Mouse (Mus musculus) layer of hippocampus, adult 9-11 months (tissue): ENCODE measurements around the gene Aff3.

Experiments used
- DNase-seq: peaks from one replicate; pipeline ENCODE4 v3.0.0; 2022

Gene Aff3

DNA sequence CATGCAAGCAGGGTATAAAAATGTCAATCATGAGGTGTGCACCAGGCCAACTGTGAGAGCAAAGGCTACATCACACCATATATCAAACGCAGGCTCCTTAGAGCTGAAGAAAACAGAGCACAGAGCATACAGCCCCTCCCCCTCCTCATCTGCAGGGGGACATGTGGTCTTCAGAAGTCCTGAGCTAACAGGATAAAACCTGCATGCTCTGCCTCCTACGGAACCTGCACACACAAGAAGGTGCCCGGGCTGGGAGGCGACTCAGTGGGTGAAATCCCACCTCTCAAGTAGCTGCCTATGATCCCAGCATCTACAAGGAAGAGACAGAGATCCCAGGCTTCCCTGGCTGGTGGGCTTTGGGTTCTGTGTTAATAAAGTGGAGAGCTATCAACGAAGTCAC, 70.0 kb downstream of the Aff3 start:
- no peak for DNase-seq

DNA sequence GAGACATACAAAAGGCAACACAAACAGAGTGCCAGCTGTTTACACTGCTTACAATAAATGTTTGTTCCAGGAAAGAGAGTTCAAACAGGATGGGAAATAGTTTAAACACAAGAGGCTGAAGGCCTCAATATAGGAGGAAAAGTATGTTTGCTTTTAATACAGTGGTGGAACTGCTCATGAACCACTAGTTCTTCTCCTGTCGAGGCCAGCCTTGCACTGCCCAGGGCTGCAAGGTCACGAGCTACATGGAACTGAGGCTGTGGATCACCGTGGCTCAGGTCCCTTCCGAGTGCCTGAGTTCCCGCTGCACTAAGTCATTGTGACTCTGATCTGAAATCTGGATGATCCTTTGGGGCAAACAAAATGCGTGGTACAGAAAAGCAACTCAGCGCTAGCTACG, 73.6 kb downstream of the Aff3 start:
- no peak for DNase-seq

DNA sequence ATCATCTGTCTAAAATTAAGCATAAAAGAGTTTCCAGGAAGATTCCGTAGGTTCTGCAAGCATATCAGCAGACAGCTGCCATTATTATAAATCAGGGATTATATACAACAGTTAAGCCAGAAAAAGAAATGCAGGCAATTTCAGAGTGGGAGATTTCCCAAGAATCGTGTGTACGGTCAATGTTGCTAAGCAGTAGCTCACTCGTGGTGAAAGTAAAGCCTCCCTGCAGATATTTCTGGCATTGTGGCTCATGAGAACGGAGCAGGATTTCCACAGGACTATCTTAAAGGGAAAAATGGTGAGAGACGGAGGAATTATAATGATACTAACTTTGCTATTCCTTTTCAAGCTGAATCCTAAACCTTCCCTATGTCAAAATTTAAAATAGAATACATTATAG, 76.0 kb downstream of the Aff3 start:
- no peak for DNase-seq

DNA sequence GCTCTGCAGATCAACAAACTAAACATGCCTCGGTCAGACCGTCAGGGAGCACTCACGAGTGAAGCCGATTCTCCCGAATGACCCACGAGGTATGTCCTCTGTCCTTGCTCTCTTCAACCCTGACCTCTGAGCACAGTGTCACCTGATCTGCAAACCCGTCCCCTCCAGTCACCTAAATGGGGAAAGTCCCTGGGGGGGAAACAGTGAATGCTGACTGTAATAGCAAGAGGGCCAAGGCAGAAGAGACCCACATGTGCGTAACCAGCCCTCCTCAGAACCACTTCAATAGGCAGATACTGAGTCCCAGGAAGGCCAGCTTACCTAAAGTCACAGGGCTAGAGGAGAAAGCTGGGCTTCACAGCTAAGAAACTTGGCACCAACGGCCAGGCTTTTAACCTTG, 82.4 kb downstream of the Aff3 start:
- DNase-seq = no peak

DNA sequence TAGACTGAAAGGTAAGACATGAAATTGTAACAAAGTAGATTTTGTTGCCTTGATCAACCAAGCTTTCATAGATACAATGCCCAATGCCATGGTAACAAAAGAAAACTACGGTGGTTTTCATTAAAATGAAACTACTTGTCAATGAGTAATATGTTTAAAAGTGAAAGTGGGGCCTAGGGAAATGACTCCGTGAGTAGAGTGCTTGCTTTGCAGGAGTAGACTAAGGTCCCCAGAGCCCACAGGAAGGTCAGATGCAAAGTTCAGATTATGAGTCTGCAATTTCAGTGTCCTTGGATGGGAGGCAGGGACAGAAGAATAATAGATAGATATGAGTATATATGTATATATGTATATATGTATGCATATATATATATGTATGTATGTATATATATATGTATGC, 84.2 kb downstream of the Aff3 start:
- DNase-seq = no peak

DNA sequence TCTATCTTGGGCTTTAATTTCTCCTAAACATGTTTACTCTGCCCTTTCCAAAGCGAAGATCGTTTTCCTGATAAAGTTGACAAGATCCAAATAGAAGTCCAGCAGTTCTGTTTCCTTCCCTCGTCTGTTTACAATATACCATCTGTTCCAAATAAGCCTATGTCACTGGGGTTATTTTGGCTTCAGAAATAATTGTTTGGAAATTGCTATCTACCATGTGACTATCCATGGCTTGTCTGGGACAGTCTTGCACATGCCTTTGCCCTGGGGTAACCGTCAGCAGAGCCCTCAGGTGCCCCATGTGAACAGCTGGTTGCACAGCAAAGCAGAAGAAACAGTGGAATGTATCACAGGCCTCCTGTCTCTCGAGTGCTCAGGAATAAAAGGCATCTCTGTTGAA, 86.4 kb downstream of the Aff3 start:
- no peak for DNase-seq

DNA sequence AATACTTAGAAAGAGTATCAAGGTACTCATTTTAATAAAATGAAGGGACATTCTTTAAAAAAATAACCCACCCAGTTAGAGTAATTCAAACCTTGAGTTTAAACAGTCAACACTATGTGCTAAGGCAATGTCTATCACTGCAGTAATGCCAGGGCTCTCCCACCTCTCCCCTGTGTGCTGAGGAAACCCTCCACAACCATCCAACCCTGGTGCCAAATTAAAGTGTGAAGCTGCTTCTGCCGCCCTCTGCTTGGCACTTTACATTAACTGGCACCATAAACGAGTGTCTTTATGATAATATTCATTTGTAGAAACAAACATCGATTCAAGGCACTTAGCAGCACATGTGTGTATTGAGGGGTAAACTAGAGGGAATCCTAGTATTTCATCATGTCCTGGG, 97.0 kb downstream of the Aff3 start:
- no peak for DNase-seq

DNA sequence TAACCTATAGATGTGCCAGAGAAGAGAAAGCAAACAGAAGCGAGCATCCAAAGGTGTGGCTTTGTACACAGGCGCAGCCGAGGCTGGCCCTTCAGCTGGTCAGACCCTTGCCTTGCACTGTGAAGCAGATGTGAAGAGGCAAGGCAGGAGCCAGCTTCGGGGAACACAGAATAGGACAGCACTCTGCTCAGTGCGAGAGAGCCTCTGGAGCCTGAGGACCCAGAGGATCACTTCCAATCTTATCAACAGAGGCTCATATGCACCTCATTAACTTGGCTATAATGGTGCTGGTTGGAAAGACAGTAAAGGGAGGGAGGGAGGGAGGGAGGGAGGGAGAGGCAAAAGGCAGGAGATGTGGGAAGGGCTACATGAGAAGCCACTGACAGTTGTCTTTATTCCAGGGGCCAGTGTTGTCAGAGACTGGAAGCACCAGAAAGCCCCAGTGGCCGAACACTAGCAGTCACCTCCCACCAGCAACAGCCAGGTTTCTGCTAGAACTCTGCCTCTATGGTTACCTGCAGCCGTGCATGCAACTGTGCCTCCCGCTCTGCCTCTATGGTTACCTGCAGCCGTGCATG, 98.6 kb downstream of the Aff3 start:
- no peak for DNase-seq

DNA sequence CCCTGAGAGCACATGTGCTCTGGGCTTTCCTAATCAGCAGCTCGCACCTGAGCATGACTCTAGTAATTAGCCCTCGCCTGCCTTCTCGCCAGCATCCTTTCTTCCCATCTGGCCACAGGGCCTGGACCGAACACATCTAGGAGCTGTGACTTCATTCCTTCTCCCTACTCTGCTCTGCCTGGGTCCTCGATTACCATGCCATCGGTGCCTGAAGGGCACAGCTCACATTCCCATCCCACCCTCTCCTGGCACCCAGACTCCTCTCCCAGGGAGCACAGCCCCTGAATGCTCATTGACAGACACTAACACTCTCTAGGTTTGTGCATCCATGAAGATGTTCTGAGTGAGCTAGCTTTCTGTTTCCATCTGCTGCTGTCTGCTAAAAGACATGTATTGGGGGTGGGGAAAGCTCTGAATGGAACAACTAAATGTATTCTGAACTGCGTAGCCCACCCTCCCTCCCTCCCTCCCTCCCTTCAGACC, 99.4 kb downstream of the Aff3 start:
- DNase-seq = no peak

DNA sequence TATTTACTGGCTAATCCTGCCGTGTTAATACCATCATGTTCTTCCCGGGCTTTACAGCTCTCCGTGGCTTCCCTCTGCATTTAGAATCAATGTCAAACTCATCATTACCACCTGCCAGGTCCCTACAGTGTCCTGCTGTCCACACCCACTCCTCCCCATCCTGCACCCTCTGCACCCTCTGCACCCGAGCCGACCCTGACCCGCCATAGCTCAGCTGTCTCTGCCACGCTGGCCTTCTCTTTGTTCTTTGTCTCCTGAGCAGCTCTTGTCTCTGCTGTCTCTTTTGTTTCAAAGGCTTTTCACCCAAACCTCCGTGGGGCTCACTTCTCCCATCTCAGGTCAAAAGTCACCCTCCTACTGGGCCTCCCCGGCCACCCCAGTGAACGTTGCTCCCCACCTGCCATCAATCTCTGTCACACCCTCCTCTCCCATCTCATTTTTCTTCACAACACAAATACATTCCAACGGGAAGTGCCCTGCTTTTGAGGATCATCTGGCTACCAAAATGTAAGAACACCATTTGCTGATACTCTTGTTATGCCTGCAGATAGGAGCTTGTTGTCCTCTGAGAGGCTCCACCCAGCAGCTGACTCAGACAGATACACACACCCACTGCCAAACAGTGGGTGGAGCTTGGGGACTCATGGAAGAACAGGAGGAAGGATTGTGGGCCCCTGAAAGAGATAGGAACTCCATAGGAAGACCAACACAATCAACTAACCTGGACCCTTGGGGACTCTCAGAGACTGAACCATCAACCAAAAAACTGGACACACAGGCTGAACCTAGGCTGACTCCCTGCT, 102.2 kb downstream of the Aff3 start:
- DNase-seq = peak; percentile 38

DNA sequence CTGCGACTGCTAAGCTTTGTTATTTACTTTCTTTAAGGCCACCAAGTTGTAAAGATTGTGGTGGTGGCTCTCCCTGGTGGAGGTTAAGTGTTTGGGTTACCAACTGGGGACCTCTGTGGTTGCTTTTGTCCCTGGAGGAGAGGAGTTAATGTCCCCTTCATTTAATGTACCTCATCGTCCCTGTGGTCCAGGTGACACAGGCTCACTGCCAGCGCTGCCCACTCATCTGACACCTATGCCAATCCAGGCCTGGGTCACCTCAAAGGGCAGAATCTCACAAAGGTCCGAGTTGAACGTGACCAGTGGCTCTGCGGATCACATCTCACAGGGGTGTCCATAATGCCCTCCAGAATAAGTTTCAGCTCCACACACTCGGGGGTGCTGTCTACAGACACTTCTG, 103.4 kb downstream of the Aff3 start:
- no peak for DNase-seq

DNA sequence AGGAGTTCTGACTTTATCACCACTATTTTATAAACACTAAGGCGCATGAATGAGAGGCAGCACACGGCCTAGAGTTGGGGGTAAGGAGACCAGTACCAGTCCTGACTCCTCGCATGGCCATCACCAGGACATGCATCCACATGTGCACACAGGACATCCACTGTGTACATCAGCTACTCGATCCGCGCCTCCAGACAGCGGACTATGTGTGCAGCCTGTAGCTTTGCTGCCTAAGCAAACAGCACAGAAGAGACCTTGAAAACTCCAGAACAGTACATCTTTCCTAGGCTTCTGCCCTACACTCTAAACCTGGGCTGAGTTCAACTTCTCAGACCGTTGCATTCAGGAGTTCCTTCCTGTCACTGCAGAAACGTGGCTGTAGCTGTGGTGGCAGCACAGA, 104.1 kb downstream of the Aff3 start:
- DNase-seq = no peak

DNA sequence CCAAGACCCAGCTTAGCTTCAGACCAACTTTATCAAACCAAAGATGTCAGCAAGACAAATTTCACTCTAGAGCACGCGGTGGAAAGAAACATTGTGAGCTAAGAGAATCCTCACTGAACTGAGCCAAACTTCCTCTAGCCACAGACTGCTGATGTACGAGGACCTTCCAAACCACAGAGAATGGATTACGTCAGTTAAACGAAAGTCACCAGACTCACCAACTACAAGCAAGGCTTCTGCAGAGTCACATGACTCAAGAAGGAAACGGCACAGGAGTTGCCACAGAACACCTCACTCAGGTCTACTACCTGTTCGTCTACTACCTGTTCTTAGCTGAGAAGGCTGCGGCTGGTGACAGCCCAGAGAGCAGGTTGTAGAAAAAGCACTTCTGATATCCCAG, 107.1 kb downstream of the Aff3 start:
- DNase-seq = no peak

DNA sequence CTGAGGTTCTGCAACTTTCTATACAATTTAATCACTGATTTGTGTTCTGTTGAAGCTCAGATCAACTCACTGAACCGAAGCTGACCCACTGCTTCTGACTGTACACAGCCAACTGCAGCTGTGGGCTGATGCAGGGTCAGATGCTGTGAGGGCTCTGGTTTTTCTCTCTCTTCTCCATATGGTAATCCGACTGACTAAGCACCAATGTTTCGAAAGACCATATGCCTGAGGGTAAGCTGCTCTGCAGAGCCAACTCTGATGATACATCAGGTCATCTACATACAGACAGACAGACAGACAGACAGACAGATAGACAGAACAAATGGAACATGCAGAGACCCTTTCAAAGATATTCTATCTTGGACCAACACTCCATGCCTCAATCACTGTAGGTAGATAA, 110.2 kb downstream of the Aff3 start:
- no peak for DNase-seq

DNA sequence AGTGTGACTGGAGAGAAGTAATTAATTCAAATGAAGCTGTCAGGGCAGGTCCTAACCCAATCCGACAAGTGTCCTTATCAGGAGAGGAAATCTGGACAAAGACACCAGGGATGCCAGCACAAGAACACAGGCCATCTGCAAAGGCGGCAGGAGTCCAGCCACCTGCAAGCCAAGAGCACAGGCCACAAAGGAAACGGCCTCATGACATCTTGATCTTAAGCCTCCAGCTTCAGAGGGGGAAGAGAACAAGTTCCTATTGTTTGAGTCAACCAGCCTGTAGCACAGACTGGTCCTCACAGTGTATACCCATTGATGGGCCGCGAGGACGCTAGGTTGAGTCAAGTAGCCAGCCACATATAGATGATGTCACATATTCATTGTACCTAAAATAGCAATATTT, 111.7 kb downstream of the Aff3 start:
- no peak for DNase-seq

DNA sequence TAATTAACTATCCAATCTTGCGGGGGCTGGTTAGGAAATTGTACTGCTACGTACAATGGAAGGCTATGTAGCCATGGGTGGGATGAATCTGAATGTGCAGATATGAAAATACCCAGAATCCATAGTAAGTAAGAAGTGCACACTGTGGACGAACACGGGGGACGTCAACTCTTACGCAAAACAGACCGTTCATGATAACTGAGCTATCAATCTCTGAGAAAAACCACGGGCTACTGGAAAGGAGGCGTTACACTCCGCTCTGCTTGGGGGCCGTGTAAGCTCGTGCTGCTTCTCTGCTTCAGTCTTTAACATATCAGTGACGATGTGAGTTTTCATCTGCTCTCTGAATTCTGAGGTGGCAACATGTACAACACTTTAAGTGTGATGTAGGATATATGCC, 114.2 kb downstream of the Aff3 start:
- DNase-seq = no peak

DNA sequence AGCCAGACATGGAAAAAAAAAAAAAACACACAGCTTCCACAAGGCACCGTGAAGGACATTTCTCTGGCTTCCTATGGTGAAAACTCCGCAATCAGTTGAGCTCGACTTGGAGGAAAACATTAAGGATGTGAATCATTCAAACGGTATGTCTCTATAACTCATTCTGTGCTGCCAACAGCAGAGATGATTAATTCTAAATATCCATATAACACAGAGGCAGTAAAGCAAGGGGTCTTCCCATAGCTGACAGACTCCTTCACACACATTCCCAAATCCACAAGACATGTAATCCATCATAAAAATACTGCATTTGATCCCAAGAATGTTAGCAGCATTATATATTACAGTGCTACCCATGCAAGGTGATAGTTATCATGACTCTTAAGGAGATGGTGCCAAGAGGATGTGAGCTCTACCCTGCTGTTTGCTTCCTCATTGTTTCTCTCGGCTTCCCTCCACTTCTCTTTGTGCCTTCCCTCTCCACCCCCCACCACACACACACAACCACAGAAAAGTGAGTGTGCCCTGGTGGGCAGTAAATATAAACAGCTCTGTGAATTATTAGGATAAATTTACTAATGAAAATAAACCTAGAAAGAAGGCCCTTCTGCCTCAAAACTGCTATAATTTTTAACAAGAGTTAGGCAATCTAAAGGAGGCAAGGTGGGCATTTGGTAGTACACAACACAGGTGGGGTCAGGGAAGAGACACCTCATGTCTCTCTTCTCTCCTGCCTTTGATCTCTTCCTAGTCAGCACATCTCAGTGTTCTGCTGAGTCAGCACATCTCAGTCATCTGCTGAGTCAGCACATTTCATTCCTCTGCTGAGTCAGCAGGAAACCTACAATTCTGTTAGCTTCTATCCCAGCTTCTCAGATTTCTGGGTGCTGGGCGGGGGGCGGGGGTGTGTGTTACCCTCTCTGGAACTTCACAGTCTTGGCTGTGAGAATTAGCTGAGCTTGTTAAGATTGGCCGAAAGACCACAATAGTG, 115.8 kb downstream of the Aff3 start:
- DNase-seq = no peak

DNA sequence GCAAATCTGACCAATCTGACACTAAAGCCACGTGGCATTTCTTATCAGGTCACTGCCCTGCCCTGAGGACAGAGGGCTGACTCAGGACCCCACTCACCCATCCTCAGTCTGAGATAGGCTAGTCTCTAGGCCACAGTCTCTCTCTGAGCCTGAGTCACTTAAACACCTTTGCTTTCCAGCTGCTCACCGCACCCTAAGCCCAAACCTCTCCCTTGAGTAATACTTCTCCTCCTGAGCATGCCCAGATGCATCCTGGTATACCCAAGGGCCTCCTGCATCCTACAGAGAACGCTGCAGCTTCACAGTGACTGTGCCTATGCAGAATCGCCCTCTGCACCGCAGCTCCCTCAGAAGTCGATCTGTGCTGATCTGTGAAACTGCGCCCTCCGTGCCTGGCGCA, 117.1 kb downstream of the Aff3 start:
- DNase-seq = no peak

DNA sequence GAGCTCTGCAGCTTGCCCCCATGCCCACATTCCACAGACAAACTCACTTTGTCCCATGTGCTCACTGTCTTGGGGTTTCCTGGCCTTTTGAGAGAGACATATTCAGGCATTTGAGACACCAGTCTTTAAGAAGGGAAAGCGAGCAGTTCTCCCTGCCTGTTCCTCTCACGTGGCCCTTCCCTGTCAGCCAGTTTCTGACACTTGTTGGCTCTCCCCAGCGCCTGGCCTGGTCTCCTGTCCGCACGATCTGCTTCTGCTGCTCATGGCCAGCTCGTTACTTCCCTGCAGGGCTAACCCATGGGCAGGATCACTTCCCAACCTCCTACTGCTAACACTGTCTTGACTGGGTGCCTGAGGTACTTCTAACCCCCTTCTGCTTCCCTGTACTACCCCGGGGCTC, 118.1 kb downstream of the Aff3 start:
- no peak for DNase-seq

DNA sequence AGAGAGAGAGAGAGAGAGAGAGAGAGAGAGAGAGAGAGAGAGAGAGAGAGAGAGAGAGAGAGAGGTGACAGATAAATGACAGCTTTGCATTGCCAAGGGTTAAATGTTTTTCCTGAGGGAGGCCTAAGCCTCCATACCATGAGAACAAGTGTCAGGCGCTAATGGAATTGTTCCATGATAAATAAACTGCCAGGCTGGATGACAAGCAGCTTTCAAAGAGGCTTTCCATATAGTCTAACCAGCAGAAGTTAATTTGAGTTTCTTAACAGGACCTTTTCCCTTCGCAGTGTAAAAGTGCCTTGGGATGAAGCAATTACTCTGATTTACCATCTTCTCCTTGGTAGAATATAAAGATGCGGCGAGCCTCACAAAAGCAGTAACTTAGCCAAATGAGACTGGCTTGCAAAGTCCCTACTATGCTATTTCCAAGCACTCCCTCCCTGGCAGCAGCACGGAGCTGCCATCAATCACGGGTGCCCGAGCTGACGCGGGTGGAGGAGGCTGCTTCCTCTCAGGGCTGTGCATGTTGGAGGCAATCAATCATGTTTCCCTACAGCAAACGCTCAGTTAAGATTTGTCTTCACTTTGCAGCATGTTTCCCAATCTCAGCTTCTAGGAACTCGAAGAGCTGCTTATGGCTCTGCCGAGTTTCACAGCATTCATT, 119.3 kb downstream of the Aff3 start:
- peak; percentile 35 for DNase-seq

DNA sequence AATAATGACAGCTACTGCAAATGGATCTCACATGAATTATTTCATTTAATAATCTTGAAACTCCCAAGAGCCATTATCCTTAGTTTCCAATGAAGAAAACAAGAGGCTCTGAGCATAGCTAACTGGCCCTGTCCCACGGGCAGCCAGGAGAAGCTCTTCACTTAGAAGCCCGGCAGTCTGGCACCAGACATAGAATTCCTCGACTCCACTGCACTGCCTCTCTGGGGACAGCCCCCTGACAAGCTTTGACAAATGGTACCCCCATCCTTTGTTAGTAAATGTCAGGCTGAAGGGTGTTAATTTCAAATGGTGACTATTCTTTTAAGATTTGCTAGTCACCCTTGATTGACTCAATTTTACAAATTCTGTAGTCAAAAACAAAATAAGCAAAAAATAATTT, 120.3 kb downstream of the Aff3 start:
- DNase-seq = no peak

DNA sequence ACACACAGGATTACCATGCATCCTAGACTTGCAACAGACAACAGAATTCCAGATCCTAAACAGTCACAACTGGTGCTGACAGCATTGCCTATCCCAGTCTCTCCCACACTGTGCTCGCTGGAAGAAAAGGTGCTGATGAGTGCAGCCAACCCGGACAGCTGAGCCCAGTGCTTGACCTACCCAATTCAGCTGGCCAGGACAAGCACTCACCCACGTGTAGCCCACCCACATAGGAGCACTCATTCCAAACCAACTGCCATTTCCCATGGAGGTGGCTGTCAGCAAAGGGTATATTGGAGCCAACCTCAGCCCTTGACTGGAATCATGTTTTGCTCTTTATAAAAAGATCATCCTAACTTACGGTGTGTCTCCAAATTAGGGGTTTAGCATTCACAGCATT, 123.2 kb downstream of the Aff3 start:
- no peak for DNase-seq

DNA sequence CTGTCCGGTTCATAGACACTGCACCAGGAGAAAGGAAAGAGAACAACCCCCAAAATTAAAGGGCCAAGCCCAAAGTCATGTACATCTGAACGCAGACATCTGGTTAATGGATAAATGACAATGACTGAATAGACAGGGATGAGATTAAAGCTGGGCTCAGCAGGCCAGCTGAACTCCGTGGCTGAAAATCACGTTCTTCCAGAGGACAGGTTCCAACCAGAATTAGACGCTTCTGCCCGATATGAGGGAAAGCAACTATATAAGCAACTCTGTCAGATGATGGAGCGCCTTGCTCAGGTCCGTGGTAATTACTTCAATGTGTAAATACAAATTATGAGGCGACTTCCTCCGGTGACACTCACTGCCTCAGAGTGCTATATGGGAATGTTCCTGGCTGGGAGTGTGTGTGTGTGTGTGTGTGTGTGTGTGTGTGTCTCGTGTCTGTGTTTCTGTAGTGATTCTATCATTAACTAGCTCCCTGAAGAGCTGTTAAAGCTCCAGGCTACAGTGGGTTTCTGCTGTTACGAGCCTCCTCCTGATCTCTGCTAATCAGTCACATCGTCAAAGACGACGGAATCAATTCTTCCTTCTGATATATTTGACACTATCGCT, 127.7 kb downstream of the Aff3 start:
- no peak for DNase-seq
